Mouse (Mus musculus) brain, embryonic 14.5 days (tissue): ENCODE data around the gene Pip5k1c.

Experiments
- CTCF ChIP-seq: fragments of 200-500 bp; IDR thresholded peaks from 2 replicates; pipeline ENCODE4 v1.5.1; 2012; ENCODE audit warnings: inconsistent platforms, mild to moderate bottlenecking, moderate library complexity, borderline replicate concordance; ENCODE audit not compliant: insufficient read depth, insufficient read length; ENCODE audit errors: extremely low read depth
- POLR2A ChIP-seq: fragments of 200-500 bp; IDR thresholded peaks from 2 replicates; pipeline ENCODE4 v1.6.1; 2012; ENCODE audit warnings: mild to moderate bottlenecking, inconsistent platforms, borderline replicate concordance; ENCODE audit not compliant: poor library complexity, insufficient read depth, insufficient read length, severe bottlenecking; ENCODE audit errors: extremely low read depth

GRCm38 (mm10) chr10:81305663-81306062, 12.9 kb downstream of the Pip5k1c start:
- no peak for TF ChIP-seq POLR2A
- TF ChIP-seq CTCF = no peak
